Mouse (Mus musculus): ENCODE data around the gene Adamtsl5. TPM values are rescaled to one million over a fixed set of nuclear protein-coding genes. Genes with fewer than 3 reads are reported as not detected.

The Adamtsl5 gene
- polyA plus RNA-seq, 1 experiment from 2014 or later = 0.54 TPM

GRCm38 (mm10) chr10:80299301-80299700 lies 48.9 kb downstream of the Adamtsl5 start:
- Histone ChIP-seq H3K27ac (ENCODE audit: low read depth, low read length) (peak overlapping the region; percentile 96), H3K4me1 (replicated peaks; ENCODE audit: control insufficient read depth, insufficient read depth, low read length) (peaks cover 27% of the 10 kb centered on the region), H3K9me3 (ENCODE audit: control insufficient read depth, low read length) (no peaks in the 10 kb centered on the region), H3K4me2 (replicated peaks; ENCODE audit: low read depth, low read length) (peak overlapping the region; percentile 63), H3K9ac (ENCODE audit: low read depth, low read length) (peak overlapping the region; percentile 97), H3K27me3 (ENCODE audit: control insufficient read depth, insufficient read depth, low read length) (peaks cover 3% of the 10 kb centered on the region; the same call in 1 of the 2 replicates), H3K4me3 (ENCODE audit: low read depth, low read length) (peak overlapping the region; percentile 66), H3K36me3 (ENCODE audit: control insufficient read depth, insufficient read depth, low read length) (peaks cover 6% of the 10 kb centered on the region)
- WGBS = 5% methylated on average over 15 of the region's 15 CpGs
- DNase-seq (ENCODE audit: low spot score) (peak; percentile 66), ATAC-seq (ENCODE audit: low FRiP score) (no peak)

DNA sequence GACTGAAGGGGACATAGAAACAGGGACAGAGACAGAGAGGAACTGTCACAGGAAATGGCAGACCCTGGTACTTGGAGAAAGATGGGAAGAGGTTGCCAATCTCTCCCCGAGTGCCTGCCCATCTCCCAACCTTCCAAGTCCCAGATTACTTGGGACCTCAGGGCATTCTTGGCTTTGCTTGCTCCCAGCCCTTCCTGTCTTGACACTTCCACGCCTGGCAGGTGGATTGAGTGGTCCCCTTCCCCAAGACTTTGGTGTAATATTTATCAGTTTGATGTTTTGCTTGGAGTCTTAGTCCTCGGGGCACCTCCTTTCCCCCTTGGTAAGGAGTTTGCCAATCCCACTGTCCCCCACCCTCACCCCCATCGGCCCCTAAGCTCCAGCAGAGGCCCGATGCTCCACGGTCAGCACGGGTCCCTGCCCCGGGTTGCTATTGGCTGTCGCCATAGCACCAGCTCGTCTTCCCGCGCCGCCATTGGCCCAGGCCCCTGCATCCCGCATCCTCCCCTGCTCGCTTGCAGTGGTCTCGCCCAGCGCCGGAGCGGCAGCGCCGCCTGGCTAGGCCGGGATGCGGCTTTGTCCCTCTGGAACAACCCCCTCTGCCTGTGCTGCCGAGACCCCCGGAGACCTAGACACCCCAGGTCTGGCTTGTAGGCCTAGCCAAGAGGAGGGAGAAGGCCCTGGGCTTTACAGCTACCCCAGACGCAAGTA lies 49.5 kb downstream of the Adamtsl5 start:
- peak overlapping the region; percentile 96 for H3K27ac ChIP-seq (ENCODE audit: low read depth, low read length)
- WGBS = 4% methylated on average over 26 of the region's 26 CpGs
- H3K9ac ChIP-seq (ENCODE audit: low read depth, low read length) = peak overlapping the region; percentile 97
- H3K36me3 ChIP-seq (ENCODE audit: control insufficient read depth, insufficient read depth, low read length) = peaks cover 10% of the 10 kb centered on the region
- H3K4me3 ChIP-seq (ENCODE audit: low read depth, low read length) = peak overlapping the region; percentile 66
- peak overlapping the region; percentile 63 for H3K4me2 ChIP-seq (replicated peaks; ENCODE audit: low read depth, low read length)
- H3K9me3 ChIP-seq (ENCODE audit: control insufficient read depth, low read length) = no peaks in the 10 kb centered on the region
- DNase-seq (ENCODE audit: low spot score) = peak; percentile 89
- ATAC-seq (ENCODE audit: low FRiP score) = peak; percentile 77
- peaks cover 30% of the 10 kb centered on the region for H3K4me1 ChIP-seq (replicated peaks; ENCODE audit: control insufficient read depth, insufficient read depth, low read length)
- peaks cover 3% of the 10 kb centered on the region; the same call in 1 of the 2 replicates for H3K27me3 ChIP-seq (ENCODE audit: control insufficient read depth, insufficient read depth, low read length)

- H3K27ac ChIP-seq (ENCODE audit: low read depth, low read length) = peak overlapping the region; percentile 36; the same call in 1 of the 2 replicates
Measured at GRCm38 (mm10) chr10:80297526-80298133, 50.6 kb downstream of the Adamtsl5 start.

GRCm38 (mm10) chr10:80296824-80297223 lies 51.4 kb downstream of the Adamtsl5 start:
- 79% methylated on average over 5 of the region's 5 CpGs for WGBS
- Histone ChIP-seq H3K9me3 (ENCODE audit: control insufficient read depth, low read length) (no peaks in the 10 kb centered on the region), H3K4me1 (replicated peaks; ENCODE audit: control insufficient read depth, insufficient read depth, low read length) (peaks cover 28% of the 10 kb centered on the region), H3K27me3 (ENCODE audit: control insufficient read depth, insufficient read depth, low read length) (peaks cover 3% of the 10 kb centered on the region; the same call in 1 of the 2 replicates), H3K4me3 (ENCODE audit: low read depth, low read length) (no peak overlapping the region), H3K36me3 (ENCODE audit: control insufficient read depth, insufficient read depth, low read length) (peaks cover 10% of the 10 kb centered on the region), H3K9ac (ENCODE audit: low read depth, low read length) (no peak overlapping the region), H3K27ac (ENCODE audit: low read depth, low read length) (peak overlapping the region; percentile 85), H3K4me2 (replicated peaks; ENCODE audit: low read depth, low read length) (peak overlapping the region; percentile 68)
- no peak for ATAC-seq (ENCODE audit: low FRiP score)
- DNase-seq (ENCODE audit: low spot score) = no peak

More at GRCm38 (mm10) chr10:80297526-80298133, 50.6 kb downstream of the Adamtsl5 start:
- peaks cover 34% of the 10 kb centered on the region for H3K4me1 ChIP-seq (replicated peaks; ENCODE audit: control insufficient read depth, insufficient read depth, low read length)
- no peak overlapping the region for H3K4me2 ChIP-seq (replicated peaks; ENCODE audit: low read depth, low read length)
- 0 out of 2 replicates have a peak overlapping the region, but pooled peaks have one; percentile 2 for H3K4me3 ChIP-seq (ENCODE audit: low read depth, low read length)
- ATAC-seq (ENCODE audit: low FRiP score) (no peak), DNase-seq (ENCODE audit: low spot score) (no peak)
- peak overlapping the region; percentile 15; the same call in 1 of the 2 replicates for H3K9ac ChIP-seq (ENCODE audit: low read depth, low read length)
- 80% methylated on average over 8 of the region's 8 CpGs for WGBS
- H3K27me3 ChIP-seq (ENCODE audit: control insufficient read depth, insufficient read depth, low read length) = peaks cover 3% of the 10 kb centered on the region; the same call in 1 of the 2 replicates
- no peaks in the 10 kb centered on the region for H3K9me3 ChIP-seq (ENCODE audit: control insufficient read depth, low read length)
- peaks cover 10% of the 10 kb centered on the region for H3K36me3 ChIP-seq (ENCODE audit: control insufficient read depth, insufficient read depth, low read length)

DNA sequence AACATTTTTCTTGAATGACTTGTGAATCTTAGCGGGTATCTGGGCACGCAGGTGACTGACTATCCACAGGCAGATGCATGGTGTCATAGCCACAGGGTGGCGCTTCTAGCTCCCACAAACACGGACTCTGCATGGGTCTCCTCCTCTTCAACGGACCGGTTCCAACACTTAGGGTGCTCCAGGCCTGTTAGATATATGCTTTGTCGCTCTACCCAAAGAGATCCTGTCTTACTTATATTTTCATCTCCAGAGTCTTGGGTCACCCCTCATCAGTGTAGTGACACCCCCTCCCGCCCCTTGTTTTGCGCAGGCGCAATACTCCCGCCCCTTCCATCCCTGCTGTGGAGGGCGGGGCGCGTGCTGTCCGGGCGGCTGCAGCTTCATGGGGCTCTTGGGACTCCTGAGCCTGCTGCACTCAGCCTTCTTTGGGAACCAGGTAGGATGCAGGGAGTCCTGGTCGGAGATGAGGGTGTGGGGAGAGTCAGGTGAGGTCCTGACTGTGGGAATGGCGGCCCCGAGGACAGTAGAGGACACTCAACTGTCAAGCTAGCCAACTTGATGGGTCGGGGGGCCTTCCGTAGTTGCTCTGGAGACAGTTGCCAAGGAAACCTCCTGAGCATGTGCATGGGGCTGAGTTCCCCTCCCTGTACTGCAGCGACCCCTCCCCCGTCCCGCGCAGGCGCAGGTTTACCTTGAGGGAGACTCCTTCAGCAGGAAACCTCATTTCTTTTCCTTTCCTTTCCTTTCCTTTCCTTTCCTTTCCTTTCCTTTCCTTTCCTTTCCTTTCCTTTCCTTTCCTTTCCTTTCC lies 52.4 kb downstream of the Adamtsl5 start, which contains the start of gene Apc2:
Gene Apc2 (plus strand): TSS at position 360 of the 808 bp plus-strand sequence.
- ATAC-seq (ENCODE audit: low FRiP score) (peak; percentile 61), DNase-seq (ENCODE audit: low spot score) (peak; percentile 88)
- Histone ChIP-seq H3K27ac (ENCODE audit: low read depth, low read length) (peak within 1 kb of the TSS; percentile 85), H3K9ac (ENCODE audit: low read depth, low read length) (peak within 1 kb of the TSS; percentile 59), H3K4me3 (ENCODE audit: low read depth, low read length) (peak within 1 kb of the TSS; percentile 45), H3K36me3 (ENCODE audit: control insufficient read depth, insufficient read depth, low read length) (peaks cover 10% of the 10 kb centered on the region), H3K27me3 (ENCODE audit: control insufficient read depth, insufficient read depth, low read length) (peaks cover 3% of the 10 kb centered on the region; the same call in 1 of the 2 replicates), H3K4me1 (replicated peaks; ENCODE audit: control insufficient read depth, insufficient read depth, low read length) (peaks cover 25% of the 10 kb centered on the region), H3K9me3 (ENCODE audit: control insufficient read depth, low read length) (no peaks in the 10 kb centered on the region), H3K4me2 (replicated peaks; ENCODE audit: low read depth, low read length) (peak within 1 kb of the TSS; percentile 68)
- 1% methylated on average over 26 of the region's 26 CpGs for WGBS

DNA sequence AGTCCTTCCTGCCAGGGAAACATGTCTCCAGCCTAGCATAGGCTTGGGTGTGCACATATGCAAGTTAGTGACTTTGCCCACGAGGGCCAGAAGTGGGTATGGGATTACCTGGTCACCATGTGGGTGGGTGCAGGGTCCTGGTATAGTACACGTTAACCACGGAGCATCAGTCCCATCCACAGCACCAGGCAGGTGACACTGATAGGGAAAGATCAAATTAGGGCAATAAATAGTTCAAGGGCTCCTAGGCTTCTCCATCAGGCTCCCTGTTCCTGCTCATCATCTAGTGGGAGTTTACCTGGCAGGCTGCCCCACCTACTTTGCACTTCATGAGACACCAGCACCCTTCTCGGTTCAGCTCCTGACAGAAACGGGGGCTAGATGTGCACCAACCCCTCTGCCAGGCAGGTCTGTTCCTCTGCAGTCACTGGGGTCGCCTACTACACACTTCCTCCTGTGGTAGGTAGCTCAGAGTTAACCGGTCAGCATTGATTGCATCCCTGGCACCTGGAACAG lies 53.4 kb downstream of the Adamtsl5 start:
- Histone ChIP-seq H3K36me3 (ENCODE audit: control insufficient read depth, insufficient read depth, low read length) (peaks cover 10% of the 10 kb centered on the region), H3K27me3 (ENCODE audit: control insufficient read depth, insufficient read depth, low read length) (no peaks in the 10 kb centered on the region), H3K9me3 (ENCODE audit: control insufficient read depth, low read length) (no peaks in the 10 kb centered on the region), H3K4me2 (replicated peaks; ENCODE audit: low read depth, low read length) (peak overlapping the region; percentile 68; the same call in 1 of the 2 replicates), H3K27ac (ENCODE audit: low read depth, low read length) (peak overlapping the region; percentile 85; the same call in 1 of the 2 replicates), H3K4me1 (replicated peaks; ENCODE audit: control insufficient read depth, insufficient read depth, low read length) (peaks cover 25% of the 10 kb centered on the region), H3K4me3 (ENCODE audit: low read depth, low read length) (no peak overlapping the region), H3K9ac (ENCODE audit: low read depth, low read length) (no peak overlapping the region)
- 54% methylated on average over 7 of the region's 7 CpGs for WGBS
- ATAC-seq (ENCODE audit: low FRiP score) (no peak), DNase-seq (ENCODE audit: low spot score) (no peak)

- Histone ChIP-seq H3K27me3 (ENCODE audit: control insufficient read depth, insufficient read depth, low read length) (no peaks in the 10 kb centered on the region), H3K4me3 (ENCODE audit: low read depth, low read length) (peak overlapping the region; percentile 10; the same call in 1 of the 2 replicates), H3K36me3 (ENCODE audit: control insufficient read depth, insufficient read depth, low read length) (peaks cover 10% of the 10 kb centered on the region), H3K27ac (ENCODE audit: low read depth, low read length) (no peak overlapping the region), H3K9ac (ENCODE audit: low read depth, low read length) (no peak overlapping the region), H3K4me2 (replicated peaks; ENCODE audit: low read depth, low read length) (no peak overlapping the region; the same call in 1 of the 2 replicates), H3K9me3 (ENCODE audit: control insufficient read depth, low read length) (no peaks in the 10 kb centered on the region), H3K4me1 (replicated peaks; ENCODE audit: control insufficient read depth, insufficient read depth, low read length) (peaks cover 25% of the 10 kb centered on the region)
- DNase-seq (ENCODE audit: low spot score) = no peak
- WGBS = 85% methylated on average over 4 of the region's 4 CpGs
- no peak for ATAC-seq (ENCODE audit: low FRiP score)
Measured at GRCm38 (mm10) chr10:80294311-80294710, 53.9 kb downstream of the Adamtsl5 start.

DNA sequence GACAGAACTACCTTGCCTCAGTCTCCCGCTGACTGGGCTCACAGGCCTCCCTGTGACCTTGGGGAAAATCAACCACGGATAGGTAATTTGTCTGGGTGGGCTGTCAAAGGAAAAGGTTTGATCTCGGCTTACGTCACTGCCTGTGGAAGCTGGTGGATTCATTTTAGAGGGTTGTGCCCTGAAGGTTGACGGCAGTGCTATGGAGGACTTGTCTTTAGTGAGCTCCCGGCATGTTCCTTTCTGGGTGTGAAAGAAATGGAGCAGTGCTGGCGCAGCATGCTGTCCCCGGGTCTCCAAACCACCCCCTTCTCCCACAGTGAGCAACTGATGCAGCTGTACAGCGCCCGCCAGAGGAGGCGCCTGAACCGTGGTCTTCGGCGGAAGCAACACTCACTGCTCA lies 54.9 kb downstream of the Adamtsl5 start:
- peak overlapping the region; percentile 96 for H3K4me2 ChIP-seq (replicated peaks; ENCODE audit: low read depth, low read length)
- ATAC-seq (ENCODE audit: low FRiP score) (no peak), DNase-seq (ENCODE audit: low spot score) (no peak)
- peaks cover 10% of the 10 kb centered on the region for H3K36me3 ChIP-seq (ENCODE audit: control insufficient read depth, insufficient read depth, low read length)
- peak overlapping the region; percentile 59 for H3K27ac ChIP-seq (ENCODE audit: low read depth, low read length)
- WGBS = 28% methylated on average over 14 of the region's 14 CpGs
- no peaks in the 10 kb centered on the region for H3K9me3 ChIP-seq (ENCODE audit: control insufficient read depth, low read length)
- no peaks in the 10 kb centered on the region for H3K27me3 ChIP-seq (ENCODE audit: control insufficient read depth, insufficient read depth, low read length)
- H3K4me1 ChIP-seq (replicated peaks; ENCODE audit: control insufficient read depth, insufficient read depth, low read length) = peaks cover 22% of the 10 kb centered on the region
- peak overlapping the region; percentile 95 for H3K4me3 ChIP-seq (ENCODE audit: low read depth, low read length)
- H3K9ac ChIP-seq (ENCODE audit: low read depth, low read length) = peak overlapping the region; percentile 99

All from hindbrain, embryonic 11.5 days (tissue).